Mouse (Mus musculus) lung, postnatal 0 days (tissue): ENCODE results near the gene Bad. TPM values are rescaled to one million over a fixed set of nuclear protein-coding genes. Genes with fewer than 3 reads are reported as not detected.

Source experiments
- ATAC-seq: fragments of 200-750 bp; cut with Nextera tagmentation; 2 replicates; pipeline ENCODE4 v1.8.0; 2017; ENCODE audit warnings: moderate library complexity
- DNase-seq: peaks from one replicate; pipeline ENCODE4 v3.0.0-alpha.2; 2016; ENCODE audit warnings: low spot score
- H3K27ac ChIP-seq: fragments of 300-500 bp; sonication (generic); 2 replicates; pipeline ENCODE4 v1.5.1; 2014; ENCODE audit warnings: antibody characterized with exemption, mild to moderate bottlenecking, low read length, mixed read lengths
- H3K27me3 ChIP-seq: fragments of 300-500 bp; sonication (generic); replicated peaks from 2 replicates; pipeline ENCODE4 v1.6.1; 2014; ENCODE audit warnings: low read length, mixed read lengths; ENCODE audit not compliant: insufficient read depth
- H3K36me3 ChIP-seq: fragments of 300-500 bp; sonication (generic); 2 replicates; pipeline ENCODE4 v1.6.1; 2014; ENCODE audit warnings: low read length, mixed read lengths; ENCODE audit not compliant: insufficient read depth
- H3K4me1 ChIP-seq: fragments of 300-500 bp; sonication (generic); 2 replicates; pipeline ENCODE4 v1.6.1; 2014; ENCODE audit warnings: antibody characterized with exemption, low read depth, low read length, mixed read lengths; ENCODE audit not compliant: insufficient read depth
- H3K4me2 ChIP-seq: fragments of 300-500 bp; sonication (generic); replicated peaks from 2 replicates; pipeline ENCODE4 v1.6.1; 2014; ENCODE audit warnings: low read depth, mild to moderate bottlenecking, low read length, moderate library complexity, mixed read lengths
- H3K4me3 ChIP-seq: fragments of 300-500 bp; sonication (generic); 2 replicates; pipeline ENCODE4 v1.5.1; 2014; ENCODE audit warnings: low read depth, low read length
- H3K9ac ChIP-seq: fragments of 300-500 bp; sonication (generic); replicated peaks from 2 replicates; pipeline ENCODE4 v1.6.1; 2014; ENCODE audit warnings: low read depth, mild to moderate bottlenecking
- H3K9me3 ChIP-seq: fragments of 300-500 bp; sonication (generic); 2 replicates; pipeline ENCODE4 v1.6.1; 2016; ENCODE audit warnings: low read length, mixed read lengths
- CTCF ChIP-seq: IDR thresholded peaks from 2 replicates; pipeline ENCODE4 v1.5.1; 2016; ENCODE audit warnings: antibody characterized with exemption, mild to moderate bottlenecking
- EP300 ChIP-seq: IDR thresholded peaks from 2 replicates; pipeline ENCODE4 v1.6.1; 2016; ENCODE audit warnings: antibody characterized with exemption, mild to moderate bottlenecking, control low read depth
- WGBS: fragments of 180-500 bp; shearing (Covaris S2); extraction: QIAGEN DNeasy Blood & Tissue Kit; methylation state at CpG from one replicate; pipeline ENCODE4 v1.1.7; 2014; 5-methylcytosine and 5-hydroxymethylcytosine counted together
- polyA plus RNA-seq: library from polyadenylated mRNA; unstranded; fragments of >200 nt; fragmentation: Nextera tagmentation; extraction: Ambion mirVana; gene quantifications from 2 replicates; pipeline ENCODE4 v1.2.1, GENCODE M21; 2015

Gene Bad
- polyA plus RNA-seq, 1 experiment from 2014 or later: 106 TPM

DNA sequence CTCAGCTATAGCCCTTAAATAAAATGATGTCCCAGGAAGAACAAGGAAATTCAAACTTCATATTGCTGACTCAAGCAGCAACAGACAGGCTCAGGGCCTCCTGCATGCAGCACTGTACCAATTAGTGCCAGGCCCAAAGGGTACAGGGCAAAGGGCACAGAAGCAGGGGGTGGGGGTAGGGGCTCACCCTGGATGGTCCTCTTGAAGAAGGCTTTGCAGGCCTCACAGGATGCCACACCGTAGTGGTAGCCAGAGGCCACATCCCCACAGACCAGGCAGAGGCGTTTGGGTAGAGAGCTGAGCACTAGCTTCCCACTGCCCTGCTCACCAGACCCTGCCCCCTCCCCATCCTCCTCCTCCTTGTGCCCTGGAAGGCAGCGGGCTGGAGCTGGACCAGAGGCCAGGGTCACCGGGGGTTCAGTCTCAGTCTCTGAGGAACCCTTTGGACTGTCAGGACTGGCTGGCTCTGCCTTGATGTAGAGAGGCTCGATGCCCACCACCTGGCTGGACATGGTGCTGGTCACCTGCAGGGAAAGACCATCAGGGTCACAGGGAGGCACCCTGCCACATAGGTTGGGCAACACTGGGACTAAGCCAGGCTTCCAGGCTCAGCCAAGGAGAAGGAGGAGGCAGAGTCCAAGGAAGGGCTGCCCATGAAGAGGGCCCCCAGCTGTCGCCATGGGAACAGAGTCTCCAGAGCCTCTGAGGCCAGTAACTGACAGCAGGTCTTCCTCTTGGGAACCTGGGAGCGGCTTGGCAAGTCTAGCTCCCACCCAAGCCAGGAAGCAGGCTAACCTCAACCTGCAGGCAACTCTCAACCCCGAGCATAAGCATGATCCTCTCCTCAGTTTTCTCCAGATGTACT, 21.6 kb upstream of the Bad start:
- no peak for TF ChIP-seq EP300
- TF ChIP-seq CTCF: no peak
- ATAC-seq: no peak
- Histone ChIP-seq H3K27me3 (peaks cover under 1% of the 10 kb centered on the region), H3K4me2 (peak overlapping the region; percentile 94), H3K36me3 (no peaks in the 10 kb centered on the region), H3K4me1 (peaks cover 15% of the 10 kb centered on the region), H3K9ac (peak overlapping the region; percentile 60; the same call in 1 of the 2 replicates), H3K27ac (no peak overlapping the region; the same call in 1 of the 2 replicates), H3K4me3 (peak overlapping the region; percentile 74; the same call in 1 of the 2 replicates), H3K9me3 (no peaks in the 10 kb centered on the region)
- 38% methylated on average over 8 of the region's 8 CpGs for WGBS
- DNase-seq: peak; percentile 67

DNA sequence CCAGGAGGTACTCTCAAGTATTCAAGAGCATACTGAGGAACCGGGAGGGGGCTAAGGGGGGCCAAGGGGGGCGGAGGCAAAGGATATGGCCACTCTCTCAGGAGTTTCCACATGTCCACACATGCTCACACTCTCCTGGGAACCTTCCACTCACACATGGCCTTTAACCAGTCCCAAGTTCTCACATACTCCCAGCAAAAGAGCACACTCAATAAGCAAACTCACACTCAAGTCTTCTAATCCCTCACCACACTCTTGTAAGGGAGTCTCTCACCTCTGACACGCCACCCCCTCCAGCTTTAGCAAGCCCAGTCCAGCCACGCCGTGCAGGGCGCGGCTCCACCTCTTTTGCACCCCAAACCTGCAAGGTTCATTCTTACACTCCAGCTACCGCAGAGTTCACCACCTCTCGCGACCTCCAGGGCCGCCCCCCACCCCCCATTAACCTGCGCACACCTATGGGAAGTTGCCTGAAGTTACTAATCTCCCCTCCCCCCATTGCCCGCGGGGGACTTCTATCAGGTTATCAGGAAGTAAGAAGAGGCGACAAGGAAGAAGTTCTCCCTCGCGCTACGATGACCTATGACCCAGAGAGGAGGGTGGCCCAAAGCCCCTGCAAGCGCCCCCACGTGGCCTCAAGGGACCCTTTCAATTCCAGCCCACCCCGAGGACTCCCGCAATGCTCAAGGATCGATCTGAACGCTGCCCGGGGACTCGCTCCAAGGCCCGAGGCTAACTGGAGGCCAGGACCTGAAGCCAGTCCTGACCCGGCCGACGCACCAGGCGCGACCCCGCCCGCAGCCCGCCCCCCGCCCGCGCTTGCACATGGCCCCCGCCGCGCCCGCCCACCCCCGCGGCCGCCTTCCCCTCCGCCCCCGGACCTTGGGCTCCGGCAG, 20.7 kb upstream of the Bad start:
- Histone ChIP-seq H3K27ac (peak overlapping the region; percentile 86), H3K36me3 (no peaks in the 10 kb centered on the region), H3K9ac (peak overlapping the region; percentile 60), H3K4me3 (peak overlapping the region; percentile 74), H3K27me3 (peaks cover 9% of the 10 kb centered on the region), H3K4me1 (peaks cover 19% of the 10 kb centered on the region), H3K4me2 (peak overlapping the region; percentile 94), H3K9me3 (no peaks in the 10 kb centered on the region)
- DNase-seq: peak; percentile 70
- peak; percentile 46 for TF ChIP-seq CTCF
- no peak for TF ChIP-seq EP300
- WGBS: 2% methylated on average over 32 of the region's 48 CpGs
- peak; percentile 20; the same call in 1 of the 2 replicates for ATAC-seq

DNA sequence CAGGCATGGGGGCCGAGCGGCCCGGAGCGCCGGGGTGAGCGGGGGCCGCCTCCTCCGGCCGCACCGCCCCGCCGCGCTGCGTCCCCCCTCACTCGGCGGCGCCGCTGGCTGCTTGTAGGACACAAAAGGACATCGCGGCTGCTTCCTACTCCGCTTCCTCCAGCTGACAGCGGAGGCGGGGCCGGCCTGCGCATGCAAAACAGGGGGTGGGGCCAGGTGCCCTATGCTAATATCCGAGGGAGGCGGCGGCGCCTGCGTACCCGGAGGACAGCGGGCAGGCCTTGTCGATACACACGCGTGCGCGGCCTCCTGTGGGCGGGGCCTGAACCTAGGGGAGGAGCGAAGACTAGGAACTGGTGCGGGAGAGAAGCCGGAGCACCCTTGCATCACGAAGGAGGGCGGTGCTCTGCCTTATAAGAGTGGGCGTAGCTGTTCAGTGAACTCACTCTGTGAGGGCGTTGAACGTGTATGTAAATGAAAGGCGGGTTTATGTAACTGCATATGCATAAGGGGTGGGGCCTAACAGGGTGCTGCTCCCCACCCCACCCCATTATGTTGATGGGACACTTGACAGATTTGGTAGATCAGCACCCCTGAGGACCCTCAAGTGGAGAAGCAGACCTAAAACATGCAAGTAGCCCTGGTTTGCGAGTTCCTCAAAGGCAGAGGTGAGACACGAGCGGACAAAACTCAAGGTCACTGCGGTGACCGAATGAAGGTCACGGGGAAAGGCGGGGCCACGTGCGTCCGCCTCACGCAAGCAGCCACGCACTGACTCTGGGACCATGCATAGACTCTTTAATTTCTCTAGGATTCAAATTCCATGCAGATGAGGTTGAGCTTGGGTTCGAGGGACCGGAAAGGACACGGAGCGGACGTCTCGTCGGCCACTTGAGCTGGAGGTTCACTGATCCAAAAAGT, 19.8 kb upstream of the Bad start, which contains the start of gene Esrra:
TSS of gene Esrra (minus strand) at position 167 of the 921 bp plus-strand sequence.
- H3K9me3 ChIP-seq: no peaks in the 10 kb centered on the region
- peak within 1 kb of the TSS; percentile 86 for H3K27ac ChIP-seq
- H3K4me2 ChIP-seq: peak within 1 kb of the TSS; percentile 94
- H3K9ac ChIP-seq: peak within 1 kb of the TSS; percentile 60
- TF ChIP-seq CTCF (peak; percentile 14; the same call in 1 of the 2 replicates), EP300 (no peak)
- no peaks in the 10 kb centered on the region for H3K36me3 ChIP-seq
- ATAC-seq (peak; percentile 95), DNase-seq (peak; percentile 100)
- peak within 1 kb of the TSS; percentile 74 for H3K4me3 ChIP-seq
- WGBS: 1% methylated on average over 48 of the region's 66 CpGs
- peaks cover 18% of the 10 kb centered on the region for H3K27me3 ChIP-seq
- H3K4me1 ChIP-seq: peaks cover 21% of the 10 kb centered on the region

DNA sequence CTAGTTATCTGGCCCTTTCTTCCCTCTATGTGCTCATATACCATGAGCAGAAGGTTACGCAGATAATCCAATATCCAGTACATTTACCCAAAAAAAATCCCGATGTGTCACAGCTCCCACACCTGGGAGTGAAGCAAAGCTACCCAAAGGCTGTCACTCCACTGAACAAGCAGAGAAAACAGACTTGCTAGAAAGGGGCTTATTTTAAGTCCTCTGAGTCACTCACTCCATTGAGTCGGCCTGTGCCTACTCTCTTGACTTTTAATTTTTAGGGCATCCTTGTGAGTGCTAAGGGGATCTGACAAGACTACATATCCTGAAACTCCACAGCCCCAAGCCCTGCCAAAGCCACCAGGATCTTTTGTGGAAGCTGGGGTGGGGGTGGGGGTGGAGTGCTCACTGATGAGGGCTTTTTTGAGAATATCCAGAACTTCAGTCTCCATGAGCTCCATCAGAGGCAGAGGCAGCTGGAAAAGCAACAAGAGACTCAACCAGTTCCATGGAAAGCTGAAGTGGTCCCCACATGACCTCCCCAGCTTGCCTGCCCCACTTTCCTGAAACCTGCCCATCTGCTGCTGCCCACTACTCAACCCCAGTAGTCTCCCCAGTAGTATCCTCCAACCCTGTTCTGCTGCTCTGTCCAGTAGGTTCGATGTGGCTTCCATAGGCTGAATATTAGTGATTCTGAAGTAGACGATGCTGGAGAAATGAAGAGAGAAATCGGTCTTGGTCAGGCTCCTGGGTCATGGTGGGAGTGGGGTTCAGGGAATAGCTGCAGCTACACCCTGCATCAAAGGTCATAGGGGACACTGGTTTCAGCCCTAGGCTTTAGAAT, 18.5 kb upstream of the Bad start:
- 68% methylated on average over 6 of the region's 6 CpGs for WGBS
- Histone ChIP-seq H3K4me2 (peak overlapping the region; percentile 94; the same call in 1 of the 2 replicates), H3K4me3 (no peak overlapping the region), H3K27me3 (peaks cover 30% of the 10 kb centered on the region), H3K36me3 (no peaks in the 10 kb centered on the region), H3K27ac (no peak overlapping the region), H3K9ac (no peak overlapping the region), H3K4me1 (peaks cover 24% of the 10 kb centered on the region), H3K9me3 (no peaks in the 10 kb centered on the region)
- TF ChIP-seq EP300: no peak
- no peak for TF ChIP-seq CTCF
- no peak for ATAC-seq
- DNase-seq: no peak
